ENCODE assay signal across 26 mouse cellular contexts in the genomic region with DNA sequence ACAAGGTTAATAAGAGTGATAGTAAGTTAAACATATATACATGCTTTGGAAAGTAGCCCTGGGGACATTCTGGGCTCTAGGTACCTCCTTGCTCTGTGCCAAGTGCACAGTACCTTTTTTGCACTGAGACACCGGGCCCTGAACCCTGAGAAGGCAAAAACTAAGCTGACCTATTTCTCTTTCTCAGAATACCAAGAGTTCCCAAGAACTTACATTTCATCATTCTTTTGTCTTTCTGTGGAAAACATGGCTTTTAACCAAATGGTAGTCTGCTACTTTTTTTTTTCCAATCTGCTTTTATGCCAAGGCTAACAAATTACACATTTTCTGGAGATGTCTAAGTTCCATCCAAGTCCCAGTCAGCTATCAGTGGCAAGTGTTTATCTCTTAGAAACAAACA.
"Had no signal": no experiment of that assay in that cellular context is flagged by ENCODE, and none has a peak within 500 bp of the region (broad histone marks: within the 10 kb centered on the region; RNA-seq: fewer than 3 reads in every experiment).

No protein-coding gene starts in this region.

- H3K4me1 ChIP-seq: heart, embryonic 13.5 days; heart, embryonic 15.5 days; hindbrain, embryonic 10.5 days; hindbrain, embryonic 12.5 days; intestine, embryonic 15.5 days; limb, embryonic 10.5 days; limb, embryonic 12.5 days; liver, embryonic 13.5 days; liver, embryonic 15.5 days had no signal

- H3K4me2 ChIP-seq: heart, embryonic 11.5 days; heart, embryonic 13.5 days; heart, embryonic 15.5 days; hindbrain, embryonic 12.5 days; hindbrain, embryonic 14.5 days; intestine, embryonic 15.5 days; limb, embryonic 12.5 days; liver, embryonic 11.5 days; liver, embryonic 13.5 days; liver, embryonic 15.5 days had no signal

- H3K27me3 ChIP-seq: heart, embryonic 13.5 days; heart, embryonic 15.5 days; hindbrain, embryonic 12.5 days; intestine, embryonic 15.5 days; limb, embryonic 12.5 days; liver, embryonic 13.5 days; liver, embryonic 15.5 days had no signal

- H3K36me3 ChIP-seq: heart, embryonic 13.5 days; heart, embryonic 15.5 days; hindbrain, embryonic 10.5 days; hindbrain, embryonic 12.5 days; intestine, embryonic 15.5 days; limb, embryonic 10.5 days; limb, embryonic 12.5 days; liver, embryonic 13.5 days; liver, embryonic 15.5 days had no signal

- H3K27ac ChIP-seq: gastrocnemius, adult 2 months; heart, adult 2 months; heart, embryonic 13.5 days; heart, embryonic 15.5 days; hindbrain, embryonic 10.5 days; hindbrain, embryonic 12.5 days; hindbrain, embryonic 14.5 days; intestine, embryonic 15.5 days; layer of hippocampus, adult 2 months; left cerebral cortex, adult 2 months; limb, embryonic 10.5 days; limb, embryonic 12.5 days; liver, embryonic 13.5 days; liver, embryonic 15.5 days had no signal

- ATAC-seq: forebrain, embryonic 16.5 days; hindbrain, embryonic 16.5 days; inflammation-experienced regulatory T-cells, adult 6 months; intestine, embryonic 15.5 days; intestine, postnatal 0 days; liver, postnatal 0 days had no signal

- DNase-seq: gastrocnemius, adult 2 months; gastrocnemius, postnatal 10 days; gastrocnemius, postnatal 25 days; heart, adult 2 months; heart, postnatal 14 days; heart, postnatal 36 days; liver; liver, embryonic 13.5 days; liver, postnatal 0 days had no signal

- H3K9ac ChIP-seq: heart, embryonic 13.5 days; heart, embryonic 15.5 days; hindbrain, embryonic 12.5 days; hindbrain, embryonic 14.5 days; intestine, embryonic 15.5 days; limb, embryonic 12.5 days; liver, embryonic 13.5 days; liver, embryonic 15.5 days; liver, postnatal 0 days had no signal

- H3K9me3 ChIP-seq: heart, embryonic 13.5 days; heart, embryonic 15.5 days; hindbrain, embryonic 10.5 days; hindbrain, embryonic 12.5 days; intestine, embryonic 15.5 days; limb, embryonic 10.5 days; limb, embryonic 12.5 days; liver, embryonic 13.5 days; liver, embryonic 15.5 days had no signal

- H3K4me3 ChIP-seq: gastrocnemius, adult 2 months; heart, adult 2 months; heart, embryonic 13.5 days; heart, embryonic 15.5 days; hindbrain, embryonic 10.5 days; hindbrain, embryonic 12.5 days; intestine, embryonic 15.5 days; layer of hippocampus, adult 2 months; left cerebral cortex, adult 2 months; limb, embryonic 10.5 days; limb, embryonic 12.5 days; liver, embryonic 13.5 days; liver, embryonic 15.5 days had no signal
